Mouse (Mus musculus) thymus, postnatal 0 days (tissue): ENCODE data around the gene Fnip1. TPM values are rescaled to one million over a fixed set of nuclear protein-coding genes. Genes with fewer than 3 reads are reported as not detected.

ENCODE experiments used
- DNase-seq: peaks from one replicate; pipeline ENCODE4 v3.0.0-alpha.2; 2015; ENCODE audit warnings: low spot score
- polyA plus RNA-seq: library from polyadenylated mRNA; unstranded; fragments of >200 nt; fragmentation: Nextera tagmentation; extraction: Ambion mirVana; gene quantifications from 2 replicates; pipeline ENCODE4 v1.2.1, GENCODE M21; 2015

Fnip1 gene
- polyA plus RNA-seq, 1 experiment from 2014 or later: 7.7 TPM

DNA sequence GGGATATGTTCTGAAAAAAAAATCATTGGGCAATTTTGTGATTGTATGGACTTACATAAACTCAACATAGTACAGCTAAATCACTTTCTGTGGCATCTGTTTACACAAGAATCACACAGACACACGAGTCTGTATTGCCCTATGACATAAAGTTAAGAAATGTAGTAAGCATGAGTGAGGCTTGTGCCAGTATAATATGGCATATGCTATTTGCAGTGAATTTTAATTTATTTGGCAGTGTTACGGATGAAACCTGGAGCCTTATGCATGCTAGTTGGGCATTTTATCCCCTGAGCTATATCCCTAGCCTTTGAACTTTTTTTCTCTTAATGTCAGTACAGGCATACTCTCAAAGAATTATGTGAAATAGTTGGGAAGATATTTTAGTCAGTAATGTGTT is 101.5 kb downstream of the Fnip1 start:
- no peak for DNase-seq

DNA sequence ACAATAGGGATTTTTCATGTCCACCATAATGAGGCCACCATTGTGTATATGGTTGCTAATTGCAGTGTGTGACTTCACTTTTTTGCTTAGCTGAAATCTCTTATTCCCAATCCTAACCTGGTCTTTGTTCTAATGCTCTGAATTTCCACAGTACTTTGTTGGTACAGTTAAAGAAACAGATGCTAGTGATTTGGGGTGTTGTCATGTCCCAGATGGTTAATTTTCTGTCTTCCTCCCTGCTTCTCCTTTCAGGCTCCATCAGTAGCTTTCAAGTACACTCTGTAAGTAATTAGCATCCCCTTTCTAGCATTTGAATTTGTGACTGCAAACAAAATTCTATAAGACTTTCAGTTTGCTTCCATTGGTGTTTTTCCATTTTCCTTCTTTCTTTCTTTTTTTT is 102.3 kb downstream of the Fnip1 start:
- DNase-seq: no peak

DNA sequence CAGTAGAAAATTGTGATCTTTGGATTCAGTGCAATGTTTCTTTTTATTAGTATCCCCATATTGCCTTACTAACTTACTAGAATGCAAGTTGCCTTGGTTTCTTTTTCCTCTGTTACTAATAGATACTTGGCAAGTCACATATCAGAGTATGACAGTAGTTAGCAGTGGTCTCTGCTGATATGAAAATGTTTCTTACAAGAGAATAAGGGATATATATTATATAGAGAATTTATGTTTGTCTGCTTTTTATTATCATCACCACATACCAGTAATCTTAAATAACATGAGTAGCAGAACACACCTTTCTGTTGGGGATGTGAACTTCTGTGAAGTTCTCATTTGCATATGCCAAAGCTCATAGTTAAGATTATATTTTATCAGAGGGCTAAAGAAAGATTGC is 104.4 kb downstream of the Fnip1 start:
- DNase-seq: no peak

DNA sequence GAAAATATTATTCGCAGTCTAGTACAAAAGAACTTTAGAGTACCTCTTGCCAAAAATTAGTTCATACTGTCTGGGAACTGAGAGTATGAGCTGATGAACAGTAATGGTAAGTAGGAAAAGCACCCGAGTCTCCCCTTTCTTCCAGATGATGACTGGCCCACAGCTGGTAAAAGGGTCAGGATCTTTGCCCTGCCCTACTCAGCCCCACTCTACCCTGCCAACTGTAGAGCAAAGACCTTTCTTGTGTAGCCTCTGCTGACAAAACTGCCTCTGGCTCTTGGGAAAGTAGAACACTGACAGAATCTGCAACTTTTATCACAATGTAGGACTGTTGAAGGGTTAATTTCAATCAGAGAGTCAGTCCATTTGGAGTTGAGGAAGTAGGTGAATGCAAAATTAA is 117.0 kb downstream of the Fnip1 start:
- no peak for DNase-seq

DNA sequence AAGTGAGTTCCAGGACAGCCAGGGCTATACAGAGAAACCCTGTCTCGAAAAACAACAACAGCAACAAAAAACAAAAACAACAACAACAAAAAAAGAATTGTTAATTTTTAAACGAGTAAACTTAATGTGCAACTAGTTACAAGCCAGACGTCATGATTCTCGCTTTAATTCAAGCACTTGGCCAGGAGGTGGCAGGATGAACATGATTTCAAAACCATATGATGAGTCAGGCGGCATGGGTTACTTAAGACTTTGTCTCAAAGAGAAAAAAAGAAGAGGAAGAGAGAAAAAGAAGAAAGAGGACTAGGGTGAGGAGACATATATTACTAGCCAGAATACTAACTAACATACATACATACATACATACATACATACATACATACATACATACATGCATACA is 124.8 kb downstream of the Fnip1 start:
- DNase-seq: peak; percentile 43

Other genes with a start within 250 kb of the Fnip1 start
- gene Csf2, start 188.5 kb upstream of the Fnip1 start, polyA plus RNA-seq: 1.1 and 1.3 TPM in 2 replicates
- gene Il3, start 170.9 kb upstream of the Fnip1 start, polyA plus RNA-seq: 0.23 and 0.36 TPM in 2 replicates
- 0.50 and 0.75 TPM in 2 replicates for gene Acsl6, start 134.4 kb upstream of the Fnip1 start, polyA plus RNA-seq
- not detected in 2 replicates for gene Meikin, start 67.5 kb upstream of the Fnip1 start, polyA plus RNA-seq
- 42.7 and 53.4 TPM in 2 replicates for gene Rapgef6, start 84.6 kb downstream of the Fnip1 start, polyA plus RNA-seq